Mouse (Mus musculus) gastrocnemius, adult 2 months (tissue): ENCODE measurements around the gene Arhgef39. TPM values are rescaled to one million over a fixed set of nuclear protein-coding genes. Genes with fewer than 3 reads are reported as not detected.

Experiments
- DNase-seq: peaks from one replicate; pipeline ENCODE4 v3.0.0; 2022
- H3K27ac ChIP-seq: fragments of 200-600 bp; 2 replicates; pipeline ENCODE4 v1.8.1; 2022; ENCODE audit warnings: mild to moderate bottlenecking
- H3K4me3 ChIP-seq: fragments of 200-600 bp; 2 replicates; pipeline ENCODE4 v1.8.1; 2022; ENCODE audit warnings: mild to moderate bottlenecking, moderate library complexity
- CTCF ChIP-seq: fragments of 200-600 bp; IDR thresholded peaks from 2 replicates; pipeline ENCODE4 v1.8.1; 2022; ENCODE audit warnings: antibody characterized with exemption, mild to moderate bottlenecking, moderate library complexity
- intact Hi-C: fragments of 180-260 bp; cut with DNase I; formaldehyde crosslinking; loops from one replicate; pipeline ENCODE4 v1.15.1; 2025
- long read RNA-seq, 2 experiments: library from polyadenylated mRNA; stranded (forward); transcript quantifications; one replicate each; pipeline ENCODE4 v2.0.0; 2021
- total RNA-seq, 2 experiments: library from RNA; stranded (reverse); gene quantifications; 2 replicates each; pipeline ENCODE4 v1.2.3; 2021

Gene Arhgef39
- total RNA-seq, result not detected
- long read RNA-seq, experiment 1, result 0 reads
- long read RNA-seq, experiment 2, result 0 reads

- DNase-seq, result peak; percentile 91
- no peak for TF ChIP-seq CTCF
- Histone ChIP-seq H3K4me3 (peak within 1 kb of the TSS; percentile 76), H3K27ac (peak within 1 kb of the TSS; percentile 53; the same call in 1 of the 2 replicates)
- intact Hi-C loops, result loop anchor here (10.0 kb wide), 1 partner anchor 455 kb away; the partner anchor contains the start of gene Fam214b
These were observed at the start of gene Arhgef39 for GRCm38 (mm10) chr4:43499407-43500333. Gene Arhgef39, minus strand, starts transcription at chr4:43499695.

GRCm38 (mm10) chr4:43549055-43549454 lies 49.6 kb upstream of the Arhgef39 start:
- intact Hi-C loops, result no loop called here
- Histone ChIP-seq H3K4me3 (no peak overlapping the region), H3K27ac (no peak overlapping the region)
- no peak for TF ChIP-seq CTCF
- DNase-seq, result peak; percentile 10

- intact Hi-C loops, result no loop called here
- DNase-seq, result no peak
- TF ChIP-seq CTCF, result no peak
- Histone ChIP-seq H3K4me3 (no peak overlapping the region), H3K27ac (no peak overlapping the region)
These were observed 47.7 kb upstream of the Arhgef39 start for GRCm38 (mm10) chr4:43547160-43547559.

- H3K27ac ChIP-seq, result no peak overlapping the region
- TF ChIP-seq CTCF, result no peak
- no peak overlapping the region for H3K4me3 ChIP-seq
- peak; percentile 13 for DNase-seq
- intact Hi-C loops, result no loop called here
These were observed 47.0 kb upstream of the Arhgef39 start for GRCm38 (mm10) chr4:43546375-43547047.

GRCm38 (mm10) chr4:43542044-43542443 lies 42.5 kb upstream of the Arhgef39 start:
- Histone ChIP-seq H3K27ac (peak overlapping the region; percentile 20; the same call in 1 of the 2 replicates), H3K4me3 (no peak overlapping the region)
- intact Hi-C loops, result loop anchor here (2.0 kb wide), 1 partner anchor 15 kb away; no protein-coding TSS in a partner anchor
- TF ChIP-seq CTCF, result no peak
- peak; percentile 13 for DNase-seq

GRCm38 (mm10) chr4:43536031-43536430 lies 36.5 kb upstream of the Arhgef39 start:
- no peak for TF ChIP-seq CTCF
- DNase-seq, result peak; percentile 44
- intact Hi-C loops, result no loop called here
- Histone ChIP-seq H3K27ac (no peak overlapping the region), H3K4me3 (no peak overlapping the region)

- Histone ChIP-seq H3K27ac (no peak overlapping the region), H3K4me3 (no peak overlapping the region)
- peak; percentile 16 for DNase-seq
- no peak for TF ChIP-seq CTCF
- intact Hi-C loops, result no loop called here
These were observed 36.1 kb upstream of the Arhgef39 start for GRCm38 (mm10) chr4:43535628-43536027.

- TF ChIP-seq CTCF, result no peak
- Histone ChIP-seq H3K4me3 (peak overlapping the region; percentile 52; the same call in 1 of the 2 replicates), H3K27ac (peak overlapping the region; percentile 85)
- intact Hi-C loops, result no loop called here
- peak; percentile 43 for DNase-seq
These were observed 33.8 kb upstream of the Arhgef39 start for GRCm38 (mm10) chr4:43533270-43533669.

- TF ChIP-seq CTCF, result peak; percentile 89
- peak; percentile 86 for DNase-seq
- intact Hi-C loops, result no loop called here
- Histone ChIP-seq H3K27ac (peak overlapping the region; percentile 85), H3K4me3 (no peak overlapping the region; the same call in 1 of the 2 replicates)
These were observed 31.1 kb upstream of the Arhgef39 start for GRCm38 (mm10) chr4:43530581-43530980.

- peak; percentile 64 for DNase-seq
- TF ChIP-seq CTCF, result no peak
- intact Hi-C loops, result no loop called here
- Histone ChIP-seq H3K4me3 (no peak overlapping the region), H3K27ac (peak overlapping the region; percentile 85)
These were observed 30.6 kb upstream of the Arhgef39 start for GRCm38 (mm10) chr4:43530081-43530501.

- H3K4me3 ChIP-seq, result no peak overlapping the region
- TF ChIP-seq CTCF, result peak; percentile 39
- DNase-seq, result no peak
- intact Hi-C loops, result no loop called here
- H3K27ac ChIP-seq, result no peak overlapping the region
These were observed 29.0 kb upstream of the Arhgef39 start for GRCm38 (mm10) chr4:43528487-43528886.

GRCm38 (mm10) chr4:43527880-43528279 lies 28.4 kb upstream of the Arhgef39 start:
- no peak for DNase-seq
- Histone ChIP-seq H3K4me3 (no peak overlapping the region), H3K27ac (no peak overlapping the region)
- TF ChIP-seq CTCF, result peak; percentile 54
- intact Hi-C loops, result no loop called here

GRCm38 (mm10) chr4:43519956-43520355 lies 20.5 kb upstream of the Arhgef39 start:
- DNase-seq, result peak; percentile 92
- intact Hi-C loops, result no loop called here
- Histone ChIP-seq H3K27ac (peak overlapping the region; percentile 86), H3K4me3 (peak overlapping the region; percentile 85)
- TF ChIP-seq CTCF, result no peak
